Mouse (Mus musculus) stomach, embryonic 16.5 days (tissue): ENCODE results near the gene Cblb. TPM values are rescaled to one million over a fixed set of nuclear protein-coding genes. Genes with fewer than 3 reads are reported as not detected.

Experiments
- ATAC-seq: fragments of 200-750 bp; cut with Nextera tagmentation; 2 replicates; pipeline ENCODE4 v1.8.0; 2017; ENCODE audit warnings: moderate number of reproducible peaks, moderate TSS enrichment; ENCODE audit not compliant: insufficient read depth, low FRiP score
- H3K27ac ChIP-seq: fragments of 300-500 bp; sonication (generic); 2 replicates; pipeline ENCODE4 v1.5.1; 2014; ENCODE audit warnings: low read length
- H3K27me3 ChIP-seq: fragments of 300-500 bp; sonication (generic); 2 replicates; pipeline ENCODE4 v1.6.1; 2014; ENCODE audit warnings: low read length, control low read depth, mixed read lengths; ENCODE audit not compliant: control insufficient read depth, insufficient read depth
- H3K36me3 ChIP-seq: fragments of 300-500 bp; sonication (generic); 2 replicates; pipeline ENCODE4 v1.6.1; 2014; ENCODE audit warnings: low read length; ENCODE audit not compliant: control insufficient read depth, insufficient read depth
- H3K4me1 ChIP-seq: fragments of 300-500 bp; sonication (generic); 2 replicates; pipeline ENCODE4 v1.6.1; 2014; ENCODE audit warnings: low read length, control low read depth, mixed read lengths; ENCODE audit not compliant: control insufficient read depth, insufficient read depth
- H3K4me2 ChIP-seq: fragments of 300-500 bp; sonication (generic); 2 replicates; pipeline ENCODE4 v1.6.1; 2014; ENCODE audit warnings: low read depth, low read length, mixed read lengths
- H3K4me3 ChIP-seq: fragments of 300-500 bp; sonication (generic); replicated peaks from 2 replicates; pipeline ENCODE4 v1.5.1; 2014; ENCODE audit warnings: mild to moderate bottlenecking, low read length
- H3K9ac ChIP-seq: fragments of 300-500 bp; sonication (generic); 2 replicates; pipeline ENCODE4 v1.6.1; 2014; ENCODE audit warnings: low read length
- H3K9me3 ChIP-seq: fragments of 300-500 bp; sonication (generic); replicated peaks from 2 replicates; pipeline ENCODE4 v1.6.1; 2016; ENCODE audit warnings: low read length, control low read depth; ENCODE audit not compliant: control insufficient read depth
- WGBS: fragments of 180-500 bp; shearing (Covaris S2); extraction: QIAGEN DNeasy Blood & Tissue Kit; methylation state at CpG from one replicate; pipeline ENCODE4 v1.1.7; 2014; 5-methylcytosine and 5-hydroxymethylcytosine counted together
- polyA plus RNA-seq: library from polyadenylated mRNA; unstranded; fragments of >200 nt; fragmentation: Nextera tagmentation; extraction: Ambion mirVana; gene quantifications from 2 replicates; pipeline ENCODE4 v1.2.1, GENCODE M21; 2015

Cblb gene
- polyA plus RNA-seq, 1 experiment from 2014 or later: 11.7 TPM

GRCm38 (mm10) chr16:52033381-52034315 lies 2.6 kb downstream of the Cblb start:
- H3K27ac ChIP-seq: no peak overlapping the region
- 93% methylated on average over 4 of the region's 4 CpGs for WGBS
- no peak overlapping the region for H3K9ac ChIP-seq
- H3K4me3 ChIP-seq: no peak overlapping the region
- H3K9me3 ChIP-seq: no peaks in the 10 kb centered on the region
- peak overlapping the region; percentile 66; the same call in 1 of the 2 replicates for H3K4me2 ChIP-seq
- ATAC-seq: no peak
- H3K4me1 ChIP-seq: peaks cover 20% of the 10 kb centered on the region; the same call in 1 of the 2 replicates
- peaks cover 3% of the 10 kb centered on the region; the same call in 1 of the 2 replicates for H3K36me3 ChIP-seq
- no peaks in the 10 kb centered on the region for H3K27me3 ChIP-seq

GRCm38 (mm10) chr16:52034356-52034755 lies 3.3 kb downstream of the Cblb start:
- Histone ChIP-seq H3K9me3 (no peaks in the 10 kb centered on the region), H3K27ac (no peak overlapping the region), H3K27me3 (no peaks in the 10 kb centered on the region), H3K9ac (no peak overlapping the region), H3K36me3 (peaks cover 3% of the 10 kb centered on the region; the same call in 1 of the 2 replicates), H3K4me1 (peaks cover 20% of the 10 kb centered on the region; the same call in 1 of the 2 replicates), H3K4me2 (no peak overlapping the region), H3K4me3 (no peak overlapping the region)
- ATAC-seq: no peak
- 86% methylated on average over 5 of the region's 5 CpGs for WGBS

DNA sequence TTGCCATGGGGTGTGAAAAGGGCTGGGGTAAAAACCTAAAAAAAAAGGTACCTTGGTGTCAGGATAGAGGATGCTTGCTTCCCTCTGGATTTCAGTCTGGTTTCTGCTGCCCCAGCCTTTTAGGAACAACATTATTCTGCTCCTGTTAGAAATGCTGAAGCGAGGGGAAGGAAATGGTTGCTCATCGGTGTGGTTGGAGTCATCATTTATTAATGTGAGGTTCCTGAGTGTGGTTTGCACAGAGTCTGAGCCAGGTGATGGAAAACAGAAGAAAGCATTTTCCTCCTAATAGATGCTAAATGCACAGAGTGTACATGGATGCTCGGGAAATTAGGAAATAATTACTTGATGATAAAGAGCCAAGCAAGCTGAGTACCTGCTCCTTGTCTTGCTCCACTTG lies 5.3 kb downstream of the Cblb start:
- no peaks in the 10 kb centered on the region for H3K9me3 ChIP-seq
- H3K36me3 ChIP-seq: peaks cover 7% of the 10 kb centered on the region; the same call in 1 of the 2 replicates
- ATAC-seq: no peak
- H3K27me3 ChIP-seq: no peaks in the 10 kb centered on the region
- no peak overlapping the region for H3K4me2 ChIP-seq
- WGBS: 79% methylated on average over 3 of the region's 3 CpGs
- H3K4me1 ChIP-seq: peaks cover 13% of the 10 kb centered on the region; the same call in 1 of the 2 replicates
- H3K27ac ChIP-seq: no peak overlapping the region
- no peak overlapping the region for H3K9ac ChIP-seq
- H3K4me3 ChIP-seq: no peak overlapping the region

GRCm38 (mm10) chr16:52038283-52038682 lies 7.3 kb downstream of the Cblb start:
- Histone ChIP-seq H3K4me2 (no peak overlapping the region), H3K9ac (no peak overlapping the region), H3K4me3 (no peak overlapping the region), H3K4me1 (peaks cover 11% of the 10 kb centered on the region; the same call in 1 of the 2 replicates), H3K36me3 (peaks cover 7% of the 10 kb centered on the region; the same call in 1 of the 2 replicates), H3K9me3 (no peaks in the 10 kb centered on the region), H3K27ac (no peak overlapping the region), H3K27me3 (no peaks in the 10 kb centered on the region)
- WGBS: 91% methylated on average over 4 of the region's 4 CpGs
- no peak for ATAC-seq

DNA sequence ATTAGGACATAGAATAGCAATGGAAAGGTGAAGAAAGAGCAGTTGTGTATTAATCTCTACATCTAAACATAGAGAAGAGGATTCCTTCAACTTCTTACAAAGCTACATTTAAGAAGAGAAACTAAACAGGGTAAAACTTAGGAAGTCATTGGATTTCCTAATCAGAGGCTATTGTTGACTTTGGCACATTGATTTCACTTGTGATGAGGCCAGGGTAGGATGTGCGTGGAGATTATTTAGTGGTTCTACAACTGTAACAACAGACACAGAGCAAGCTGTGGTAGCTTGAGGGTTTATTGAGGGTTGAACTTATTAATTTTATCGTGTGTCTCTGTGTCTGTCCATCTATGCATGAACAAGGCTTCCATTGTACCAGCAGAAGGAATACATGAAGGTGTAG lies 7.8 kb downstream of the Cblb start:
- 80% methylated on average over 2 of the region's 2 CpGs for WGBS
- H3K36me3 ChIP-seq: peaks cover 7% of the 10 kb centered on the region; the same call in 1 of the 2 replicates
- H3K4me3 ChIP-seq: no peak overlapping the region
- no peak for ATAC-seq
- H3K27me3 ChIP-seq: no peaks in the 10 kb centered on the region
- H3K9ac ChIP-seq: no peak overlapping the region
- peaks cover 9% of the 10 kb centered on the region; the same call in 1 of the 2 replicates for H3K4me1 ChIP-seq
- no peak overlapping the region for H3K4me2 ChIP-seq
- H3K27ac ChIP-seq: no peak overlapping the region
- H3K9me3 ChIP-seq: no peaks in the 10 kb centered on the region

GRCm38 (mm10) chr16:52040937-52041336 lies 9.9 kb downstream of the Cblb start:
- Histone ChIP-seq H3K4me3 (no peak overlapping the region), H3K4me2 (no peak overlapping the region), H3K9ac (no peak overlapping the region), H3K27ac (no peak overlapping the region), H3K9me3 (no peaks in the 10 kb centered on the region), H3K27me3 (no peaks in the 10 kb centered on the region), H3K36me3 (peaks cover 6% of the 10 kb centered on the region; the same call in 1 of the 2 replicates), H3K4me1 (0 out of 2 replicates have a peak, but pooled peaks cover 2% of the 10 kb centered on the region)
- no peak for ATAC-seq
- 84% methylated on average over 4 of the region's 4 CpGs for WGBS

GRCm38 (mm10) chr16:52042667-52043379 lies 11.8 kb downstream of the Cblb start:
- no peak overlapping the region for H3K27ac ChIP-seq
- no peak overlapping the region for H3K4me2 ChIP-seq
- H3K9me3 ChIP-seq: no peaks in the 10 kb centered on the region
- no peaks in the 10 kb centered on the region for H3K27me3 ChIP-seq
- H3K4me3 ChIP-seq: no peak overlapping the region
- H3K9ac ChIP-seq: no peak overlapping the region
- 46% methylated on average over 14 of the region's 14 CpGs for WGBS
- H3K4me1 ChIP-seq: no peaks in the 10 kb centered on the region
- no peak for ATAC-seq
- H3K36me3 ChIP-seq: peaks cover 10% of the 10 kb centered on the region; the same call in 1 of the 2 replicates

- H3K4me3 ChIP-seq: no peak overlapping the region
- H3K4me1 ChIP-seq: no peaks in the 10 kb centered on the region
- 80% methylated on average over 11 of the region's 11 CpGs for WGBS
- no peak overlapping the region for H3K27ac ChIP-seq
- no peak overlapping the region for H3K9ac ChIP-seq
- no peaks in the 10 kb centered on the region for H3K27me3 ChIP-seq
- H3K4me2 ChIP-seq: no peak overlapping the region
- ATAC-seq: no peak
- H3K36me3 ChIP-seq: peaks cover 16% of the 10 kb centered on the region; the same call in 1 of the 2 replicates
- H3K9me3 ChIP-seq: no peaks in the 10 kb centered on the region
Measured at GRCm38 (mm10) chr16:52043380-52044117, 12.5 kb downstream of the Cblb start.
